Mouse (Mus musculus): ENCODE results near the gene Gm17581.
"Not testable (repeated sequence)": the region's sequence is repeated elsewhere in the genome, so short reads cannot be mapped to it uniquely, and the experiment has no call there.

Gm17581 gene

DNA sequence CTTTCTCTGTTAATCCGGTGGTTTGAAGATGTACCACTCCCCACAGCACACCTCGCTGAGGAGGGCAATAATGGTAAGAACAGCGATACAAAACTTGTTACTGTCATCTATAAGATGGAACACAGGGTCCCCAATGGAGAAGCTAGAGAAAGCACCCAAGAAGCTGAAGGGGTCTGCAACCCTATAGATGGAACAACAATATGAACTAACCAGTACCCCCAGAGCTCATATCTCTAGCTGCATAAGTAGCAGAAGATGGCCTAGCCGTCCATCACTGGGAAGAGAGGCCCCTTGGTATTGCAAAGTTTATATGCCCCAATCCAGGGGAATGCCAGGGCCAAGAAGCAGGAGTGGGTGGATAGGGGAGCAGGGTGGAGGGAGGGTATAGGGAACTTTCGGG, at the start of gene Gm17581:
TSS of gene Gm17581 (minus strand) at position 101 of the 400 bp plus-strand sequence.
- DNase-seq = not testable (repeated sequence)

DNA sequence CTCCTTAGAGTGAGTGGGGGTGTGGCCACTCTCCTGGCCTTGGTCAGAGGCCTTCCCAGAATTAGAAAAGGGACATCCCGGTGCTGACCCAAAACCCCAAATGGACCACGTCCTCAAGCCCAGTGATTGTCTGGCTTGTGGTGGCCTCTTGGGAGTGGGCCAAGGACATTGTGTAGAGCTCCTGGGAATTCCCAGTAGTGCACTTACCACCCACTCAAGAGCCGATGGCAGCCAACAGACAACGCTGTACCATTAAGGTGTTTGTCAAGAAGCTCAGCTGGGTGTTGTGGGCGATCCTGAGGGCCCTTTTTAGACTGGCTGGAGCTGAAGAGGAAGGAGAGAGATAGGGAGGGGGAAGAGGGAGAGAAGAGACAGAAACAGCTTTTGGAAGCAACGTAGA, 48.9 kb upstream of the Gm17581 start:
- no peak for DNase-seq

DNA sequence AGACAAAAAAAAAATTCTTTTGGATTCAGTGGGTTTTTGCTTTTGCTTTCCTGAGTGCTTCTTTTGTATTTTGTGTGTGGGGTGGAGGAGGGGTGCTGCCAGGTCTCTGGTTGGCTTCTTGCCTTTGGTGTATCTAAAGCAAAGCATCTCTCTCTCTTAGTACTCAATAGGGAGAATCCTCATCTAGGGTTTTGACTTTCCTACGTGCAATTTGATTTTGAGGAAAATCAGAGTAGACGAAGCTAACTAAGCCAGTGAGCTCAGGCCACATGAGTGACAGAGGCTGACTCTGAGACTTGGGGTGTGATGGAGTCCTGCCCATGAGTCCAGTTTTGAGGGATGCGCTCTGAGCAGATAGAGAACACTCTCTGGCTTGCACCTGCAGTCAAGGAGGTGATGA, 43.8 kb upstream of the Gm17581 start:
- DNase-seq = no peak

DNA sequence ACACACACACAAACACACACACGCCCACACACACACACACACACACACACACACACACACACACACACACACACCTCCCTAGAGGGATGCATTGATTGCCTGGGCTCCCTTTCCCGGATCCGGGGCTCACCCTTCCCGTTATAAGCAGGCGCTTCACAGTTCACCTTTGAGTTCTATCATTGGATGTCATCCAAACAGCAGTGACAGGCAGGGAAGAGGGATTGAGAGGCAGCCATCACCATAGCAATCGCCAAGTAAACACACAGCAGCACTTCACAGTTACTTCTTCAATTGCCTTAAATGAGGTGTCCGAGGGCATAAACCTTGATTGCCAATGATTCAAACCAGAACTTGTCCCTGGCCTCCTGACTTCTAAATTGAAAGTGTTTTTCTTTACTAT, 43.4 kb upstream of the Gm17581 start:
- no peak for DNase-seq

DNA sequence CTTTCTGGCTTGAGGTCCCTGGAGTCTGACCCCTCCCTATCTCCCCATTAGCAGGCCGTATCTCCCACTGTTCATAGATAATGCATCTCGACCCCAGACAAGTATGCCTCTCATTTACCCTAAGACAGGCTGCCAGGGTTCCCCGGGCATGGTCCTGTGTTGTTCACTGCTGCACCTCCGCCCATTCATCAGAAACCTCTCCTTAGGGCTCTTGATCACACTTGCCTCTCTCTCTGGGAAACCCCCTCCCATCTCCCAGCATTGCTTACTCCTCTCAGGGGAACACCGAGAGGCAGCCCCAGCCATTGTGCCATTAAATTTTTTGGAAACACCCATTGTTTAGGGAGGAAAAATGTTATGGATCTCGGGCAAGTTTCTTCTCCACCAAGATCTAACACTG, 42.3 kb upstream of the Gm17581 start:
- no peak for DNase-seq

DNA sequence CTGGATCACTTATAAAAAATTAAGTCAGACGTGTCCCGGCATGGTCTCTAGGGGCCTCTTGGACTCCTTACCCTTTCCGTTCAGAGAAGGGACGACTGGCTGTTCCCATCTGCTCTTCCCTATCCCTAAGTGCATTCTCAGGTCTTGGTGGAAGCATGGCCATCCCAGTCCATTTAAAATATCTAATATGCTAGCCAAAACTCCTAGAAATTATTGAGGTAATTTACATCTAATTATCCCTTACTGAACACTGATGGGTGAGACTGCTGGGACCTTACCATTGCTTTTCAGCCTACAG, 42.0 kb upstream of the Gm17581 start:
- no peak for DNase-seq

DNA sequence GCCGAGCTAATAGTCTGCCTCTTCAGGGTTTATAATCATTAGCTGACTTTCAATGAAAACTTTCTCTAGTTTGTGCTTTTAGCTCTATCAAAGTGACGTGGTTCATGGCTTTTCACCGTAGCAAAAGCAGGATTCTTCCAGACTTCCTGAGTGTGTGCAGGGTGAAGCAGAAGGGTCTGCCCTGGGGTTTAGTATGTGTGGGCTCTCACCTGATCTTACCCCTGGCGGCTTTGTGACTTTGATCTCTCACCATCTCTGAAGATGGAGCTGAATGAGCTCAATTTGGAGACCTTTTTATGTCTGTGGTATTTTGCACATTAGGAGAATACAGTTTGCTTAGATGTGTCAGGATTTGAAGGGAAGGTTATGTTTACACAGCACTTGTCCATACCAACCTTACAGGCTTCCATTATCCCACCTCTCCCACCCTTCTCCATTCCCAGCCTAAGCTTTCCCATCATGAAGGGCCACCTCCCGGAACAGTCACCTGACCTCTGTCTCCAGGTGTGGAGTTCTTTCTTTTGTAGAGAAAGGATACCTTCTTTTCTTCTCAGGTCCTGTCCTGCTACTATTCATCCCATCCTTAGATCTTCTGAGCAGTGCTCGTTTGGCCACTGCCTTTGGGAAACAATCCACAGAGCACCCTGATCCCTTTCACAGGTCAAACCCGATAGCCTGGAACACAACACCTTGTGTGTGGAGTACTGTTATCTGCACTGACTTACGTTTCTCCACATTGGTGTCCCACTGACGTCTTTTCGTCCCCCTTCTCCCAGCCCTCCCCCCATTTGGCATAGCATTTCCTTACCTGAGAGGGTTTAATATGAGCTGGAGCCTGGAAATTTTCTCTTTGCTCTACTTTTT, 41.4 kb upstream of the Gm17581 start:
- DNase-seq = no peak

DNA sequence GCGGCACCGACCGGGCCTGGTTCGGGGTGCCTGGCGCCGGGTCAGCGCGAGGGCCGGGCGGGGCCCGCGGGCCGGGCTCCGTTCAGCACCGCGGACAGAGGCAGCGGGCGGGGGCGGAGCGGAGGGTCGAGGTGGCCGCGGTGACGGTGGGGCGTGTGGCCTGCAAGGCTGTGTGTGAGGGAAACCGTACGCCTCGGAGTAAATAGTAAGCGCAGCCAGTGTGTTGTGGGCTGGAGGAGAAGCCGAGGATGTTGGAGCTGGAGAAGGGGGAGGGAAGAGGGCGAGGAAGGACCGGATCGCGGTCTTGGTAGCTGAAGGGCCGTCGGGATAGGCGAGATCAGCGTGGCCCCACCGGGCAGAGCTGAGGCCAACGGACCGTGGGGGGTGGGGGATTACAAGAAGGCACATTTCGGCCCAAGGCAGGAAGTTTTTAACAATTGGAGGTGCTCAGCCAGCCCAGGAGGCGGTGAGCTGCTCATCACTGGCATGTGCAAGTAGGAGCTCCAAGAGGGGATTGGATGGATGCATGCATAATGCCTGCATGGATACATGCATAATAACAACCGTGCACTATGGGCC, 40.1 kb upstream of the Gm17581 start:
- DNase-seq = peak; percentile 10 to 34

DNA sequence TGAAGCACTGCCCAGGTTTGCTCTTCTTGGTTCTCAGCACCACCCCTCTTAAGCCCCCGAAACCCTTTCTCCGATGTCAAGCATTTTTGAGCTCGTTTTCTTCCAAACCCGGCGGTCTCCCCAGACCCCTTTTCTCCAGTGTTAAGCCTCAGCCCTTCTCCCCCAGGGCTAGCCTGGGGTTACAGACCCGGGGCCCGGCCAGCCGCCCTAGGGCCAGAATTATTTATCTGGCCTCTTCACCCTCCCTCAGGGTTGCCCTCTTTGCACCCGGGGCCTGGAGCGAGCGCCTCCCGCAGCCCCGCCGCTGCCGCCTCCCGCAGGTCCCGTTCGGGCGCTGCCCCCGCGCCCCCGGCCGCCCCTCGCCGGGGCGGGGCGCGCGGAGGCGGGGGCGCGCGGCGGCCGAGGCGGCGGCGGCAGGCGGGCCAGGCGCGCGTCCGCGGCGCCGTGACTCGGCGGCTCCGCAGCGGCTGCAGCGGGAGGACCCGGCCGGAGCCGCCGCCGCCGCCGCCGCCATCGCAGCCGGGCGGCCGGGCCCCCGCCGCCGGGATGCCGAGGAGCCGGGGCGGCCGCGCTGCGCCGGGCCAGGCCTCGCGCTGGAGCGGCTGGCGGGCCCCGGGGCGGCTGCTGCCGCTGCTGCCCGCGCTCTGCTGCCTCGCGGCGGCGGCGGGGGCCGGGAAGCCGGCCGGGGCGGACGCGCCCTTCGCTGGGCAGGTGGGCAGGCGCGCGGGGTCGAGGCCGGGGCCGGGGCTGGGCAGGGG, 39.4 kb upstream of the Gm17581 start, which contains the start of gene Mmp24:
TSS of gene Mmp24 (plus strand) at position 416 of the 758 bp plus-strand sequence.
- no peak for DNase-seq

DNA sequence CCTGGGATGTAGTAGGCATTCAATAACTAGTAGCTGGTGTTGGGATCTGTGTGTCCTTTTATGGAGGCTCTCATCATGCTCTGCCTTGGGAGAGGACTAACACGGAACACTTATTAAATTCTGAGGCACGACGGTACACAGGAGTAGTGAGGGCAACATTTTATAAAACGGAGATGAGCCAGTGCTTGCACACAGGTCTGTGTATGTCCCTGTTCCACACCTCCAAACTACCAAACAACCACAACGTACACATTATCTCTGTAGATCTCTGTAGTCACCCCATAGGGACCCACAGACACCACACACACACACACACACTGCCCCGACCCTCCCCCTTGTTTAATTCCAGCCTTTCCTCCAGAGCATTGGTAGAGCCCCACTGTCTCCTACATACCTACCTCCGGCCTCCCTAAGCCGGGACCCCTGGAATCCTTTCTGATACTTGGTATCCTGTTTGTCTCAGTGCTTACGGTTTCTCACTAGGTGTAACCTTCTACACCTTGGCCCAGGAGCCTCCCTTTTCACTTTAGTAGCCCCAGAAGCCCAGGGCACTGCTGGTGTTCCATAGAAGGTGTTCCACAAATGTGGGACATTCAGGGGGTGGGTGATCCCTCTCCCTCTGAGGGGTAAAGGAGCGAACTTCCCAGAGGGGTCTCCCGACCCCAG, 38.7 kb upstream of the Gm17581 start:
- DNase-seq = no peak

DNA sequence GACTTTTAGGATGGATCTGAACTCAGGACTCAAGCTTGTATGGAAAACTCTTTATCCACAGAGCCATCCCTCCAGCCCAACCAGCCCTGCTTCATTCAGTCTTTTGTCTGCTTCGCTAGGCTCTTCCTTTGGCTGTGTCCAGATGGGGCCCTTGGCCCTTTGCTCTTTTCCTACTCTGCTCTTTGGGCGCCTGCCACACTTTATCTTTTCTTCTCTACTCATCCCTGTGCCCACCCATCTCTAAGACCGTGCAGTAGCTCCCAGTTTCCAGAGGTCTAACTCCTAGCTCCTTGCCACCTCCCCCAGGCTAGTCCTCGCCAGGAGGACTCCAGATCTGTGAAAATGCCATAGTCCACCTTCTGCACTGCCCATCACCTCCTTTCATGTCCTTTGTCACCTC, 38.0 kb upstream of the Gm17581 start:
- no peak for DNase-seq

DNA sequence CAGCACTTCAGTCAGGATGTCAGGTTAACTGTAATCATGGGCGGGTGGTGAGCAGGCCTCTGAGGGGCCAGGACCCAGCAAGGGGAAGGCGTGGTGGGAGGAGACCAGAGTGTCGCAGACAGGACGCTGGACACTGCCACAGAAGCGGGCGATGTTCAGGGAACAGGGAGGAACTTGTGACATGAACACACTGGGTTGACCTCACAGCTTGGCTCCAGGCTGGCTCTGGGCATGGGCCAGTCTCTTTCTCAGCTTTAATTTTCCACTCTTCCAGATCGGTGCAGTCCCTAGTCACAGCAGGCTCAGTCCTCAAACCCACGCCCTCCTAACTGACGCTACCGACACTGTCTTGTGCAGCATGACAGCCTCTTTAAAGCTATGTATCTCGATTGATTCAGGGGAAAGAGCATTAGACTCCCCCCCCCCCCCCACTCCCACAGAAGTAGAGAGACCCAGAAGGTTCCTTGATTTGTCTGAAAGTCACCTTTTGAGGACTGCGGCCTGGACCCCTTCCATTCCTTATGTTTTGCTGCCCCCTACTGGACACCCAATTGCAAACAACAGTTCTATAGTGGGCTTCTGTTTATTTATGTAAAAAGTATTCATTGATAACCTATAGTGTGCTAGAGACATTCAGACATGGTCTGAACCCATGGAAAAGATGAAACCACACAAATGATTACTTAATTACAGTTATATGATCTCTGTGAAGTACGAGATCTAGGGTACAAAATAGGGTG, 29.2 kb upstream of the Gm17581 start:
- DNase-seq = peak; percentile 31 to 71

DNA sequence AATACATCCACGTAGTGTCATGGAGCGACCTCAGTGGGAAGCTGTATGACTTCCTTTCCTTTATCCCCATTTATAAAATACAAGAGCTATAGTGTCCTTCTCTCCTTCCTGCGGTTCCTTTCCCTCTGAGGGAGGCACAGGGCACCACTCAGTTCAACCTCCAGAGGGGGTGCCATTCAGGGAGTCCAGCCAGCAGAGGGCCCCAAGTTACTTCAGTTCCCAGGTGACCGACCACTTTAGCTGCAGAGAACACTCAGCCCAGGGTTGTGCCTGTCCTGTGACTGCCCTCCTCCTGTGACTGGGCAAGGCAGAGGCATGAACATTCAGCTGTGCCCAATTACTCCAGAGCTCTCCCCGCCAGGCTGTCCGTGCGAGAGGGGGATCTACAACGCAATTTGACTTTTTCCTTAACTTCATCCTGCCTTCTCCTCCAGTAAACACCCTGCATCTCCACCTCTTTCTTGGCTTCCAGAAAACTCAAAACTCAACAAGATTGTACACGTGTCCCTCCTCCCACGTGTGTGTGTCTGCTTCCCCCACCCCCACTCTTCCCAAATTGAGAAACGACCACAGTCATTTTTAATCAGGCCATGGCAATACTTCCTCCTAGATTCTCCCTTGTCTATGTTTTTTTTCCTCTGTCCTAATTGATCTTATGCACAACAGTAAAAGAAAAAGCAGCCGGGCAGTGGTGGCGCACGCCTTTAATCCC, 21.3 kb upstream of the Gm17581 start:
- no peak for DNase-seq

DNA sequence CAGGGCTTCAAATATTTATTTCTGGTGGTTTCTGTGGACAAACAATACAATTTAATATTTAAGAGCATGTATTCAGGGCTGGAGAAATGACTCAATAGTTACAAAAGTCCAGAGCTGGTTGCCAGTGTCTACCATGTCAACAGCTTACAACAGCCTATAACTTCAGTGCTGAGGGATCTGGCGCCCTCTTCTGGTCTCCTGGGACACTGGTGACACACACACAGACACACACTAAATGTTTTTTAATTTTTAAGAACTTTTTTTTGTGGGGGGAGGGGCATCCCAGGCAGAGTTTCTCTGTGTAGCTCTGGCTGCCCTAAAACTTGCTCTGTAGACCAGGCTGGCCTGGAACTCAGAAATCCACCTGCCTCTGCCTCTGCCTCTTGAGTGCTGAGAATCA, 20.1 kb upstream of the Gm17581 start:
- DNase-seq = peak in 1 of 2 experiments; percentile 36

DNA sequence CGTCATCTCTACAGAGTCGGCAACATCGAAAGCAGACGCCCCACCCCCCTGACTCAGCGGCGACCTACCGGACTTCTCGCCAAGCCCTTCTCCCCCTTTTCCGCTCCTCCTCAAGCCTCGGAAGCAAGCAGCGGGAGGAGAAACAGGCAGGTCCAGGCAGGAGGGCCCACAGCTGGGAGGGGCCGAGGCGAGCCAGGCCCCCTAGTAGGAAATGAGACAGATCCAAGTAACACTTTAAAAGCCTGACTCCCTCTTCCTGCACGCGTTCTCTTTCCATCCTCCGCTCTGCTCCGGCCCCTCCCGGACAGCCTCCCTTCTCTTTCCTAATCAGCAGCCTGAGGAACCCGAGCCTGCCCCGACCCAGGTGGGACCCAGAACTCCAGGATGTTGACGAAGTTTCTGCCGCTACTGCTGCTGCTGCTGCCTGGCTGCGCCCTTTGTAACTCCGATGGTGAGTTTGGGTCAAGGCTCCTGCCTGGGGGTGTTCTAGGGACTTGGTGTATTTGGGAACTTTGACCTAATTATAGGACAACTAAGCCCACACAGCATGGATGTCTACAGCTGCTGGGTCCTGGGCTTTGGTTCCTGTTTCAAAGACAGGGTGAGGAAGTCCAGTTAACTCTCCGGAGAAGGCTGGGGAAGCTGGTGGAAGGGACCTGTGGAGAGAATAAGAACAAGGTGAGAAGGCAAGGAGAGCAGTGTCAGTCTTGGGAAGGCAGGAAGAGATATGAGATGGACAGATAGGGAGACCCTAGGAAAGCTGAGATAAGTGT, 15.5 kb upstream of the Gm17581 start, which contains the start of gene Procr:
TSS of gene Procr (plus strand) at position 104 of the 773 bp plus-strand sequence.
- DNase-seq = peak in 1 of 2 experiments; percentile 14

DNA sequence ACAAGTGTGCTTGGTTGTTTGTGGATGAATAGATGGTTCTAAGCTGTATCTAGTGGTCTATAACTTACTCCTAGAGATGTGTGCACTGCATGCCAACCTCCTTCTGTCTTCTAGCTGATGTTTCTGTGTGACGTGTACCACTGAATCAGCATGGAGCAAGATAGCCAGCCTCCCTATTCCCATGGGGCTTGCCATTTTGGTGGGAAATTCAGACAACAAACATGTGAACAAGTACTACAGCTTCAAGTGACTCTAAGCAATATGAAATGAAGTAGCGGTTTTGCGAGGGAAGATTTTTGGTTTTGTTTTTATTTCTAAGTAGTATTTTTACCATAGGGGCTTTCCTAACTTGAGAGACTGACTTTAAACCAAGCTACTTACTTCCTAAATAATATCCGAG, 13.7 kb upstream of the Gm17581 start:
- DNase-seq = no peak

DNA sequence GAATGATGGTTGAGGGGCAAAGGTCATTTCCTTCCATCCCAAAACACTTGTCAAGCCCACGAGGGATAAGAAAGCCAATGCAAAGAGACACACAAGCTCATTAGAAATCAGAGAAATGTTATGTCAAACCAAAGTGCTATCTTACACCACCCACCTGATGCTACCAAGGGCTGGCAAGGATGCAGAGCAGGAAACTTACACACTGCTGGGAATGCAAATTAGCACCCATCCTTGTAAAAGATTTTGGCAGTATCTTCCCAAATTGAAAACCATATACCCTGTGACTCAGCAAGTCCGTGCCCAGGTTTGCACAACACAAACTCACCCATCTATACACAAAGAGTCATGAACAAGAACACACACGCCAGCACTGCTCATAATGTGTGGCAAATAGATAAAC, 9.8 kb upstream of the Gm17581 start:
- no peak for DNase-seq

DNA sequence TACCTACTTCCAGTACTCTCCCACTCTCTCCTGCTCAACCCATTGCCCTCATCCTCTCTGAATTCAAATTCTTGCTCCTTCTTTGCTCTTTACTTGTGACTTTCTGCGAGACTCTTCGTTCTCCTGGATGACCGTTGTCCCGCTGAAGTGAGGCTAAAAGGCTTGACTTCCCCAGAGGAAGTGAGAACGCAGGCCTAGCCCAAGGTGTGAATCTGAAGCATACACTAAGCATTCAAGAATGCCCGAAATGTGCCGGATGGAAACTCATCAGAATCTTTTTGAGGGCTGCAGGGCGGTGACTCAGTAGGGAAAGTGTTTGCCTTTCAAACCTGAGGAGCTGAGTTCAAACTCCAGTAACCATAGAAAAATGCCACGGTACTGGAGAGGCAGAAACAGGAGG, 7.7 kb upstream of the Gm17581 start:
- no peak for DNase-seq

DNA sequence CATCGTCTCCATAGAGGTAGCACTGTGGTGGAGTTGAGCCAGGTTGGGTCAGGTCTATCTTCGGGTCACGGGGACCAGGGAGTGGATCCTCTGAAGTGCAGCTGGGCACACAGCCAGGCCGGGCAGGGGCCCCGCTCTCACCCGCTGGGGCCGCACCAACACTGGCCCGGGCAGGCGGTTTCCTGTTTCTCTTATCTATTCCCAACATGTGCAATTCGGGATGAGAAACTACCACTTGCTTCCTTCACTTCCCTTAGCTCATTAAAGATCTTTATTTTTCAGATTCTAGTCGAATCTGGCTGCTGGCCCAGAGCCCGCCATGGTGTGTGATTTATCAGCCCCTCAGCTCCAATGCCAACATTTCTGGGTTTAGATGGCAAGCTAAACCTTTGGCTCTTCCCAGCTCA, 7.3 kb upstream of the Gm17581 start:
- DNase-seq = no peak

DNA sequence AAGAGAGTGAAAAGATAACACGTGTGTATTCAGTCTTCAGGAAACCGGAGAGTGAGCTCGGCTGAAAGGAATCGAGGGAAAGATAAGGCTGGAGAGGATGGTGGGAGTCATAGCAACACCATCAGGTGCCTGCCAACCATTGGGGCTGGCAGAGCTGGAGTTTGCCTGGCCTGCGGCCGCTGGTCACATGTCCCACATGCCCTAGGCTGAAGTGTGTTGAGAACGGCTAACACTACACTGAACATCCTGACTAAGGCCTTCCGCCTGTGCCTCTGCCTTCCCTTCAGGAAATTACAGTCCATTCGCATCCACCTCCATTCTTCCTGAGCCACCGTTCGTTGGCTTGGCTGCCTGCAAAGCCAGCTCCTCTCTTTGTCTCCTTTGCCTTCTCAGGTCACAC, 6.5 kb upstream of the Gm17581 start:
- no peak for DNase-seq

DNA sequence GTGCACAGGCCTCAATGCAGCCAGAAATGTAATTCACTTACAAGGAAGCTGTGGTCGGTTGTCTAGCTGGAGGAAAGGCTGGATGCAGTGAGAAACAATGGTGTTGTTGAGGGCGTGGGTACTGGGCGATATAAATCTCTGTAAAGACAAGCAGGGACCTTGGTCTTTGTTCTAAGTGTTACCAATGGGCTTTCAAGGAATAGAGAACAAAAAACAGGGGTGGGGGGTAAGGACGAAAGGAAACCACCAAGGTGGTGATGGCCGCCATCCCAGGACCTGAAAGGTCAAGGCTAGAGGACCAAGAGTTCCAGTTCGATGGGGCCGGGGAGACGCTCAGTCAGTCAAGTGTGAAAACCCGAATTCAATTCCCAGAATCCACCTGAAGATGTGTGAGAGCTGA, 2.1 kb upstream of the Gm17581 start:
- DNase-seq = no peak

Measured in spleen, adult 18-20 months (tissue).